Mouse (Mus musculus) MEL (cell line): ENCODE measurements around the gene Gys2. TPM values are rescaled to one million over a fixed set of nuclear protein-coding genes. Genes with fewer than 3 reads are reported as not detected.

Experiments used
- DNase-seq: peaks from one replicate; pipeline ENCODE4 v3.0.0; 2011; ENCODE audit warnings: low read depth, low spot score
- H3K27ac ChIP-seq: 2 replicates; pipeline ENCODE4 v1.5.1; 2012; ENCODE audit warnings: low read depth, mild to moderate bottlenecking, control low read depth, low read length, moderate library complexity; ENCODE audit not compliant: control insufficient read depth
- H3K27me3 ChIP-seq, 2 experiments: fragments of 150-350 bp in 1 of 2; sonication (generic) in 1 of 2; 2 replicates each; pipeline ENCODE4 v1.6.1; 2012; ENCODE audit warnings: low read length in 2 of 2, mild to moderate bottlenecking in 2 of 2, improper control_type of control experiment in 1 of 2, moderate library complexity in 1 of 2; ENCODE audit not compliant: insufficient read depth in 2 of 2, control insufficient read depth in 1 of 2
- H3K36me3 ChIP-seq, 2 experiments: 2 replicates each; pipeline ENCODE4 v1.6.1; 2012 to 2014; ENCODE audit warnings: low read length in 2 of 2, improper control_type of control experiment in 1 of 2, inconsistent platforms in 1 of 2, mild to moderate bottlenecking in 1 of 2; ENCODE audit not compliant: insufficient read depth in 2 of 2, control insufficient read depth in 1 of 2
- H3K4me1 ChIP-seq, 2 experiments: fragments of 150-350 bp in 1 of 2; sonication (generic) in 1 of 2; 2 replicates each; pipeline ENCODE4 v1.6.1; 2012; ENCODE audit warnings: low read length in 2 of 2, improper control_type of control experiment in 1 of 2, mild to moderate bottlenecking in 1 of 2; ENCODE audit not compliant: insufficient read depth in 2 of 2, control insufficient read depth in 1 of 2
- H3K4me3 ChIP-seq, 2 experiments: fragments of 150-350 bp in 1 of 2; sonication (generic) in 1 of 2; 2 replicates each; pipeline ENCODE4 v1.5.1; 2012; ENCODE audit warnings: low read depth in 2 of 2, low read length in 2 of 2, mild to moderate bottlenecking in 2 of 2, moderate library complexity in 2 of 2, control low read depth in 1 of 2, improper control_type of control experiment in 1 of 2; ENCODE audit not compliant: control insufficient read depth in 1 of 2, insufficient read depth in 1 of 2
- H3K79me2 ChIP-seq: 2 replicates; pipeline ENCODE4 v1.6.1; 2012; ENCODE audit warnings: mild to moderate bottlenecking, low read length, moderate library complexity; ENCODE audit not compliant: control insufficient read depth, poor library complexity, insufficient read depth
- H3K9ac ChIP-seq: 2 replicates; pipeline ENCODE4 v1.6.1; 2012; ENCODE audit warnings: low read depth, mild to moderate bottlenecking, control low read depth, low read length, moderate library complexity; ENCODE audit not compliant: control insufficient read depth, poor library complexity, severe bottlenecking
- H3K9me3 ChIP-seq: fragments of 150-350 bp; sonication (generic); replicated peaks from 2 replicates; pipeline ENCODE4 v1.6.1; 2012; ENCODE audit warnings: mild to moderate bottlenecking, low read length, improper control_type of control experiment, moderate library complexity; ENCODE audit not compliant: insufficient read depth
- BHLHE40 ChIP-seq: IDR thresholded peaks from 2 replicates; pipeline ENCODE4 v1.6.1; 2012; ENCODE audit warnings: low read depth, mild to moderate bottlenecking, inconsistent platforms, low read length, improper control_type of control experiment, borderline replicate concordance
- CHD2 ChIP-seq: IDR thresholded peaks from 2 replicates; pipeline ENCODE4 v1.6.1; 2011; ENCODE audit warnings: low read length, improper control_type of control experiment
- E2F4 ChIP-seq: IDR thresholded peaks from 2 replicates; pipeline ENCODE4 v1.6.1; 2011; ENCODE audit warnings: low read depth, low read length, improper control_type of control experiment, borderline replicate concordance
- GABPA ChIP-seq: IDR thresholded peaks from 2 replicates; pipeline ENCODE4 v1.6.1; 2012; ENCODE audit warnings: low read depth, mild to moderate bottlenecking, inconsistent platforms, low read length, improper control_type of control experiment, moderate library complexity
- GATA1 ChIP-seq: IDR thresholded peaks from 2 replicates; pipeline ENCODE4 v1.6.1; 2011; ENCODE audit warnings: low read depth, low read length, improper control_type of control experiment
- JUND ChIP-seq: IDR thresholded peaks from 2 replicates; pipeline ENCODE4 v1.6.1; 2011; ENCODE audit warnings: low read depth, mild to moderate bottlenecking, improper control_type of control experiment, low read length
- KAT2A ChIP-seq: conservative IDR thresholded peaks from 2 replicates; pipeline ENCODE4 v1.6.1; 2012; ENCODE audit warnings: low read depth, low read length, improper control_type of control experiment, inconsistent platforms
- MAFK ChIP-seq: IDR thresholded peaks from 2 replicates; pipeline ENCODE4 v1.6.1; 2011; ENCODE audit warnings: low read depth, mild to moderate bottlenecking, low read length, improper control_type of control experiment, borderline replicate concordance
- MAX ChIP-seq: IDR thresholded peaks from 2 replicates; pipeline ENCODE4 v1.6.1; 2011; ENCODE audit warnings: low read length, improper control_type of control experiment
- MAZ ChIP-seq: IDR thresholded peaks from 2 replicates; pipeline ENCODE4 v1.6.1; 2012; ENCODE audit warnings: low read depth, mild to moderate bottlenecking, inconsistent platforms, low read length, improper control_type of control experiment
- MXI1 ChIP-seq: IDR thresholded peaks from 2 replicates; pipeline ENCODE4 v1.6.1; 2011; ENCODE audit warnings: mild to moderate bottlenecking, low read depth, low read length, improper control_type of control experiment
- NELFE ChIP-seq: IDR thresholded peaks from 2 replicates; pipeline ENCODE4 v1.6.1; 2011; ENCODE audit warnings: low read depth, low read length, improper control_type of control experiment
- POLR2AphosphoS5 ChIP-seq: IDR thresholded peaks from 2 replicates; pipeline ENCODE4 v1.6.1; 2012; ENCODE audit warnings: low read depth, borderline replicate concordance, mild to moderate bottlenecking, inconsistent platforms, low read length, moderate library complexity, mixed read lengths
- RCOR1 ChIP-seq: IDR thresholded peaks from 2 replicates; pipeline ENCODE4 v1.6.1; 2012; ENCODE audit warnings: low read depth, mild to moderate bottlenecking, inconsistent platforms, low read length, improper control_type of control experiment
- SIN3A ChIP-seq: IDR thresholded peaks from 2 replicates; pipeline ENCODE4 v1.6.1; 2012; ENCODE audit warnings: low read length, improper control_type of control experiment, inconsistent platforms
- TCF12 ChIP-seq: IDR thresholded peaks from 2 replicates; pipeline ENCODE4 v1.6.1; 2014; ENCODE audit warnings: low read depth, mild to moderate bottlenecking, inconsistent platforms, low read length, improper control_type of control experiment, moderate library complexity
- USF1 ChIP-seq: IDR thresholded peaks from 2 replicates; pipeline ENCODE4 v1.6.1; 2014; ENCODE audit warnings: low read depth, mild to moderate bottlenecking, inconsistent platforms, low read length, improper control_type of control experiment, moderate library complexity
- USF2 ChIP-seq, 2 experiments: IDR thresholded peaks; 2 replicates each; pipeline ENCODE4 v1.6.1; 2011 to 2012; ENCODE audit warnings: improper control_type of control experiment in 2 of 2, low read length in 2 of 2, borderline replicate concordance in 1 of 2, inconsistent platforms in 1 of 2, low read depth in 1 of 2, mild to moderate bottlenecking in 1 of 2; ENCODE audit not compliant: insufficient read depth in 1 of 2
- ZMIZ1 ChIP-seq: IDR thresholded peaks from 2 replicates; pipeline ENCODE4 v1.6.1; 2012; ENCODE audit warnings: low read depth, mild to moderate bottlenecking, inconsistent platforms, low read length, improper control_type of control experiment, moderate library complexity
- ZNF384 ChIP-seq: IDR thresholded peaks from 2 replicates; pipeline ENCODE4 v1.6.1; 2012; ENCODE audit warnings: low read depth, mild to moderate bottlenecking, inconsistent platforms, low read length, improper control_type of control experiment
- polyA plus RNA-seq, 2 experiments: library from polyadenylated mRNA; stranded (reverse) in 1 of 2; unstranded in 1 of 2; fragments of >175 nt in 1 of 2; fragments of >200 nt in 1 of 2; gene quantifications; 2 replicates each; pipeline versions ENCODE4 v1.2.1 to v1.2.4; 2012; ENCODE audit warnings: low replicate concordance in 2 of 2, low read depth in 1 of 2; ENCODE audit not compliant: insufficient read length in 2 of 2, insufficient read depth in 1 of 2, missing spikeins in 1 of 2
- total RNA-seq: library from RNA; depleted of rRNA; stranded (reverse); fragments of 300-350 nt; gene quantifications from 2 replicates; pipeline ENCODE4 v1.2.3, GENCODE M21; 2012

Gene Gys2
- total and polyA plus RNA-seq, 3 experiments, result not detected

DNA sequence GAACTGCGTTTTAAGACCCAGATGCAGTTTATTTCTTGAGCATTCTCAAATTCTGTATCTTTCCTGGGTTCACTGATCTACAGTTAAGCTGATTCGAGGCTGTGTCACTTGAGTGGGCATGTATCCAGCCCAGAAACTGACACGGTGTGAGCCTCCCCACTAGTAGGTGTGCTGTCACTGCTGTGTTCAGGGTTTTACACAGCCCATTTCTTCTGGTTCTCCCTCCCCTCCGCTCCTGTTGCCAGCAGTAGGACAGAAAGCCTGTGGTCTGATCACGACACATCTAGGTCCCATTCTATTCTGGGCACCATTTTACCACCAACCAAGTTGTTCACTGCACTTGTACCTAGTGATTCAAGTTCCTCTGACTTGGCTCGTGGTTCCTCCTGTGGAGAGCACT lies 77.2 kb downstream of the Gys2 start:
- Histone ChIP-seq H3K9ac (no peak overlapping the region), H3K27ac (no peak overlapping the region), H3K27me3 (no peaks in the 10 kb centered on the region), H3K79me2 (peaks cover 20% of the 10 kb centered on the region), H3K36me3 (peaks cover 12 to 13% of the 10 kb centered on the region in 2 experiments), H3K9me3 (no peaks in the 10 kb centered on the region), H3K4me1 (peaks cover 4 to 10% of the 10 kb centered on the region in 2 experiments; a peak in 2 of 4 replicates), H3K4me3 (no peak overlapping the region)
- no peak for TF ChIP-seq ZNF384
- TF ChIP-seq KAT2A, result no peak
- no peak for TF ChIP-seq CHD2
- TF ChIP-seq MXI1, result no peak
- no peak for TF ChIP-seq USF1
- TF ChIP-seq MAFK, result no peak
- no peak for TF ChIP-seq GABPA
- TF ChIP-seq ZMIZ1, result no peak
- TF ChIP-seq USF2 (IDR thresholded peaks at IDR 0.05; ENCODE audit: borderline replicate concordance in 1 of 2, insufficient read depth in 1 of 2, low read depth in 1 of 2, low read length in 2 of 2), result no peak
- no peak for TF ChIP-seq SIN3A
- no peak for TF ChIP-seq RCOR1
- TF ChIP-seq MAZ, result no peak
- TF ChIP-seq BHLHE40, result no peak
- TF ChIP-seq JUND, result no peak
- TF ChIP-seq NELFE, result no peak
- no peak for TF ChIP-seq MAX
- TF ChIP-seq GATA1, result no peak
- no peak for TF ChIP-seq TCF12
- TF ChIP-seq POLR2AphosphoS5, result no peak
- no peak for DNase-seq

DNA sequence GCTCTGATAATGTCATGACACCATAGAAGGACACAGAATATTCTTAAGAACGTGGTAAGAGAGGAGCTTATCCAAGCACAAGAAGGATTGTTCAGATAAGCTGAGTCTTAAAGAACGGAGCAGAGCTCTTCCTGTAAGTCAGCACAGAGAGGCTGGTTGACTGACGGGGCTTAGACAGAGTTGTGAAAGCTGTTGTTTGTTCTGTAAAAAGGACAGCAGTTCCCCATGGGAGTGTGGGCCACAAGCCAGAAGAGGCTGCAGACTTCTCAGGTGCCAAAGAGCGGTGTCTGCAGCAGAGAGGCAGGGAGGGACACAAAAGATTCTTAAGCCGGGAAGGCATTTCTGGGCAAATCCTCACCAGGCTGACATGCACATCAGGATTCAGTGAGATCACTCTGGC lies 78.2 kb downstream of the Gys2 start:
- H3K4me3 ChIP-seq, result no peak overlapping the region
- no peak overlapping the region for H3K27ac ChIP-seq
- TF ChIP-seq POLR2AphosphoS5 (no peak), GATA1 (no peak), E2F4 (no peak), KAT2A (no peak), TCF12 (no peak)
- no peaks in the 10 kb centered on the region for H3K9me3 ChIP-seq
- peaks cover 28% of the 10 kb centered on the region for H3K79me2 ChIP-seq
- peaks cover 13 to 14% of the 10 kb centered on the region in 2 experiments for H3K36me3 ChIP-seq
- H3K9ac ChIP-seq, result no peak overlapping the region
- no peaks in the 10 kb centered on the region for H3K27me3 ChIP-seq
- H3K4me1 ChIP-seq, result peaks cover 9 to 10% of the 10 kb centered on the region in 2 experiments; a peak in 2 of 4 replicates
- DNase-seq, result peak; percentile 17
